Mouse (Mus musculus) forebrain, embryonic 15.5 days (tissue): ENCODE data around the gene Ppib. TPM values are rescaled to one million over a fixed set of nuclear protein-coding genes. Genes with fewer than 3 reads are reported as not detected.

Experiments
- ATAC-seq: fragments of 200-750 bp; cut with Nextera tagmentation; replicated peaks from 2 replicates; pipeline ENCODE4 v1.8.0; 2017; ENCODE audit warnings: mild to moderate bottlenecking, moderate TSS enrichment, moderate library complexity
- H3K27ac ChIP-seq: fragments of 300-500 bp; sonication (generic); replicated peaks from 2 replicates; pipeline ENCODE4 v1.5.1; 2015; ENCODE audit warnings: mild to moderate bottlenecking, inconsistent platforms
- H3K27me3 ChIP-seq: fragments of 300-500 bp; sonication (generic); 2 replicates; pipeline ENCODE4 v1.6.1; 2015; ENCODE audit warnings: inconsistent platforms
- H3K36me3 ChIP-seq: fragments of 300-500 bp; sonication (generic); 2 replicates; pipeline ENCODE4 v1.6.1; 2015; ENCODE audit warnings: mild to moderate bottlenecking, inconsistent platforms
- H3K4me1 ChIP-seq: fragments of 300-500 bp; sonication (generic); 2 replicates; pipeline ENCODE4 v1.6.1; 2015; ENCODE audit warnings: inconsistent platforms
- H3K4me2 ChIP-seq: fragments of 300-500 bp; sonication (generic); replicated peaks from 2 replicates; pipeline ENCODE4 v1.6.1; 2015; ENCODE audit warnings: mild to moderate bottlenecking, inconsistent platforms
- H3K4me3 ChIP-seq: fragments of 300-500 bp; sonication (generic); 2 replicates; pipeline ENCODE4 v1.5.1; 2015; ENCODE audit warnings: mild to moderate bottlenecking, inconsistent platforms
- H3K9ac ChIP-seq: fragments of 300-500 bp; sonication (generic); replicated peaks from 2 replicates; pipeline ENCODE4 v1.6.1; 2015; ENCODE audit warnings: mild to moderate bottlenecking, inconsistent platforms
- H3K9me3 ChIP-seq: fragments of 300-500 bp; sonication (generic); 2 replicates; pipeline ENCODE4 v1.6.1; 2016; ENCODE audit warnings: inconsistent platforms
- WGBS: fragments of 180-500 bp; shearing (Covaris S2); methylation state at CpG from one replicate; pipeline ENCODE4 v1.1.7; 2015; ENCODE audit warnings: mixed read lengths; 5-methylcytosine and 5-hydroxymethylcytosine counted together
- polyA plus RNA-seq: library from polyadenylated mRNA; unstranded; fragments of >200 nt; fragmentation: Nextera tagmentation; extraction: Ambion mirVana; gene quantifications from 2 replicates; pipeline ENCODE4 v1.2.1, GENCODE M21; 2015

Ppib gene
- polyA plus RNA-seq, 1 experiment from 2014 or later: 327 TPM

- Histone ChIP-seq H3K36me3 (peaks cover 27% of the 10 kb centered on the region), H3K9me3 (no peaks in the 10 kb centered on the region), H3K4me3 (peak overlapping the region; percentile 98), H3K4me2 (peak overlapping the region; percentile 77), H3K27me3 (no peaks in the 10 kb centered on the region), H3K27ac (peak overlapping the region; percentile 89), H3K4me1 (peaks cover 34% of the 10 kb centered on the region), H3K9ac (peak overlapping the region; percentile 96)
- 0% methylated on average over 20 of the region's 20 CpGs for WGBS
- peak; percentile 64 for ATAC-seq
These were observed 256 bp downstream of the Ppib start for GRCm38 (mm10) chr9:66060308-66060647.

GRCm38 (mm10) chr9:66060986-66061385 is 964 bp downstream of the Ppib start:
- Histone ChIP-seq H3K9me3 (no peaks in the 10 kb centered on the region), H3K4me2 (peak overlapping the region; percentile 77), H3K4me1 (peaks cover 34% of the 10 kb centered on the region), H3K9ac (peak overlapping the region; percentile 96), H3K27ac (peak overlapping the region; percentile 89), H3K27me3 (no peaks in the 10 kb centered on the region), H3K36me3 (peaks cover 34% of the 10 kb centered on the region), H3K4me3 (peak overlapping the region; percentile 98)
- ATAC-seq: no peak
- WGBS: 20% methylated on average over 4 of the region's 4 CpGs

DNA sequence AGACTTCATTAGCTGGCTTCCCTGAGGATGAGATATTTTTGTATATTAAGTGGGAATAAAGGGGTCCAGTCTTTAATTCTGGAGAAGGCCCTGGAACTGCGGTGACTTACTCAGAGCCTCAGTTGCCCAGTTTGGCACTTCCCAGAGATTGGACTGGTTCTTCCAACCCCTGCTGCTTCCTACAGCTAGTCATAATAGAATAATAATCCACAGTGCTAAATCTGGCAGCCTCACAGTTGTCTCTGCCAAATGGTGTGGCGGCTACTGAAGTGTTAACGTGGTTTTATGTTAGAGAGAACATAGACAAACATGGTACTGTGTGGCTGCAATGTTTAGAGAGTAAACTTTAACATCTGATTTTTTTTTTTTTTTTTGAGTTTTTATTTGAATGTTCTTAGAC is 1.6 kb downstream of the Ppib start:
- 0 out of 2 replicates have a peak overlapping the region, but pooled peaks have one; percentile 96 for H3K9ac ChIP-seq
- no peaks in the 10 kb centered on the region for H3K9me3 ChIP-seq
- H3K36me3 ChIP-seq: peaks cover 40% of the 10 kb centered on the region
- no peak for ATAC-seq
- peaks cover 34% of the 10 kb centered on the region for H3K4me1 ChIP-seq
- H3K4me2 ChIP-seq: peak overlapping the region; percentile 77
- peak overlapping the region; percentile 89 for H3K27ac ChIP-seq
- peak overlapping the region; percentile 98; the same call in 1 of the 2 replicates for H3K4me3 ChIP-seq
- H3K27me3 ChIP-seq: no peaks in the 10 kb centered on the region
- 61% methylated on average over 3 of the region's 3 CpGs for WGBS

GRCm38 (mm10) chr9:66063446-66063845 is 3.4 kb downstream of the Ppib start:
- H3K36me3 ChIP-seq: peaks cover 47% of the 10 kb centered on the region
- ATAC-seq: no peak
- 93% methylated on average over 3 of the region's 3 CpGs for whole genome bisulfite sequencing

GRCm38 (mm10) chr9:66064316-66064715 is 4.3 kb downstream of the Ppib start:
- Histone ChIP-seq H3K4me1 (peaks cover 39% of the 10 kb centered on the region), H3K27ac (no peak overlapping the region), H3K36me3 (peaks cover 47% of the 10 kb centered on the region), H3K4me2 (no peak overlapping the region), H3K9me3 (no peaks in the 10 kb centered on the region), H3K27me3 (0 out of 2 replicates have a peak, but pooled peaks cover 13% of the 10 kb centered on the region), H3K9ac (no peak overlapping the region), H3K4me3 (no peak overlapping the region)
- WGBS: 94% methylated on average over 11 of the region's 11 CpGs
- ATAC-seq: no peak

More at GRCm38 (mm10) chr9:66063446-66063845, 3.4 kb downstream of the Ppib start:
- Histone ChIP-seq H3K4me1 (peaks cover 36% of the 10 kb centered on the region), H3K9me3 (no peaks in the 10 kb centered on the region), H3K27me3 (0 out of 2 replicates have a peak, but pooled peaks cover 8% of the 10 kb centered on the region), H3K4me2 (no peak overlapping the region), H3K4me3 (no peak overlapping the region), H3K9ac (no peak overlapping the region), H3K27ac (no peak overlapping the region)

DNA sequence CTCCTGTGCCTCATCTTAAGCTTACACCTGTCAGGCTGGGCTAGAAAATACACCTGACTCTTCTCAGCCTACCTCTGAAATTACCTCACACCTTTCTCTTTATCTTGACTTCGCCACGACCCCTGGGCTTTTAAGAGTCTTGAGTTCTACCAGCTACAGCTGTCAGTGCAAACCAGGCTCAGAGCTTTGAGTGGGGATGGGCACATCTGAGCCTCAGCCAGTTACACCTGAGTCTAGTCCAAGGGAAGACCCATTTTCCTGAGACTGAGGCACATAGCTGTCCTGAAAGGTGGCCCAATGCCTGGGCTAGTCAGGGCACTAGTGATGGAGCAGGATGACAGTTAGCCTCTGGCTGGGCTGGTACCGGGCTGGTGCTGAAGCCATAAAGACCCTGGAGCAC is 6.8 kb downstream of the Ppib start:
- Histone ChIP-seq H3K4me3 (no peak overlapping the region), H3K4me2 (no peak overlapping the region), H3K27me3 (0 out of 2 replicates have a peak, but pooled peaks cover 13% of the 10 kb centered on the region), H3K9ac (no peak overlapping the region), H3K27ac (no peak overlapping the region), H3K4me1 (peaks cover 25% of the 10 kb centered on the region), H3K9me3 (no peaks in the 10 kb centered on the region), H3K36me3 (peaks cover 47% of the 10 kb centered on the region)
- 96% methylated on average over 3 of the region's 3 CpGs for WGBS
- ATAC-seq: no peak

DNA sequence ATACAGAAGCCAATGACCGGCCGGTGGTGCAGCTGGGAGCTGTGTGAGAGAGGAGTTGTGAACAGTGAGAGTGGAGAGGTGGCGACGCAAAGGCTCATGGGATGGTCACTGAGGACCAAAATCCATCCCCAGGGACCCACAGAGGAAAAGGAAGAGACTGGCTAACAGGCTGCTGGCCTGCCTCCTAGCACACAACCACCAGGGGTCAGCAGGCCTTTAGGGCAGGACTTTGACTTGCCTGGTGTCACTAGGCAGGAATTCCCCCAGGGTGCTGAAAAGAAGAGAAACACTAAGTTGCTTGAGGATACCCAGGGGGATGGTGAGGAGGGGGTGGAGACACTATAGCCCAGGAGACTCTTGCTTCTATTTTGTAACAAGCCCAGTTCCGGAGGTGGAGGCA is 7.5 kb downstream of the Ppib start:
- Histone ChIP-seq H3K27me3 (0 out of 2 replicates have a peak, but pooled peaks cover 13% of the 10 kb centered on the region), H3K27ac (no peak overlapping the region), H3K4me1 (peaks cover 17% of the 10 kb centered on the region), H3K4me2 (no peak overlapping the region), H3K9ac (no peak overlapping the region), H3K4me3 (no peak overlapping the region), H3K9me3 (no peaks in the 10 kb centered on the region), H3K36me3 (peaks cover 44% of the 10 kb centered on the region)
- ATAC-seq: no peak
- 29% methylated on average over 5 of the region's 5 CpGs for whole genome bisulfite sequencing

DNA sequence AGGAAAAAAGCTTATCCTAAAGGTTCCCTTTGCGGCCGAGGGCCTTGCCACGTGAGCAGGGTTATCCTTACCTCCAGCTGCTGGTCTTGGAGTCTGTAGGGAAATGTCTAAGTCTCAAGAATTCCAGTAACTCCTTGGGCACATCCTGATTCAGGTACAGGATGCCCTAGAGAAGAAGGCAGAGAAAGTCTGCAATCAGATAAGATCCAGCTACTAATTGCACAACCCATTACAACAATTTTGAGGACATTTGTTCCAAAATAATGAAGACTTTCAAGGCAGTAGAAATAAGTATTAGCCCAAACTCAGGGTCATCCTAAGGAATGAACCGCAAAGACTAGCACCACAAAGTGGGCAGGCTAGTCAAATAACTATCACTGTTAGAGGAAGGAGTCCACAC is 8.0 kb downstream of the Ppib start:
- peaks cover 38% of the 10 kb centered on the region for H3K36me3 ChIP-seq
- 54% methylated on average over 4 of the region's 4 CpGs for WGBS

DNA sequence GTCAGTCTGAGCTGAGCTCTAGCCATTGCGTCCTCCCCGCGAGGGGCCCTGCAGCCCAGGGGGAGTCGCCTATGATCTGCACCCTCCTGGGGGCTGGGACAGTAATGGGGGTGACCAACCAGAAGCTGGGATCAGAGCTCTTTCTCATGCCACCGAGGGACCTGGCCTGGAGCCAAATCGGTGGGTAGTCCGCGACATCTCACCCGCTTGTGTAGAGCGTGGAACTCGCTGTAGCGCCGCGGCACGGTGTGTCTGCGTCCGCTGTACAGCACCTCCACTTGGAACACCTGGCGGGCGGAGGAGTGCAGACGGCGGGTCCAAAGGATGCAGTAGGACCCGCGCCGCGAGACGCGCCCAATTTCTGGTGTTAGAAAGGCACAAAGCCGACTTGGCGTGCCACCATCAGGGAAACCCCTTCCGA is 9.0 kb downstream of the Ppib start:
- no peaks in the 10 kb centered on the region for H3K9me3 ChIP-seq
- peak overlapping the region; percentile 95 for H3K4me2 ChIP-seq
- H3K27ac ChIP-seq: no peak overlapping the region
- peaks cover 29% of the 10 kb centered on the region for H3K36me3 ChIP-seq
- ATAC-seq: peak; percentile 66
- H3K4me1 ChIP-seq: peaks cover 14% of the 10 kb centered on the region
- peak overlapping the region; percentile 60 for H3K9ac ChIP-seq
- 0 out of 2 replicates have a peak, but pooled peaks cover 13% of the 10 kb centered on the region for H3K27me3 ChIP-seq
- peak overlapping the region; percentile 55 for H3K4me3 ChIP-seq
- 2% methylated on average over 30 of the region's 30 CpGs for WGBS

More for the DNA sequence above, 8.0 kb downstream of the Ppib start:
- no peak for ATAC-seq
- no peak overlapping the region for H3K4me2 ChIP-seq
- H3K27ac ChIP-seq: no peak overlapping the region
- 0 out of 2 replicates have a peak, but pooled peaks cover 13% of the 10 kb centered on the region for H3K27me3 ChIP-seq
- no peak overlapping the region for H3K9ac ChIP-seq
- H3K9me3 ChIP-seq: no peaks in the 10 kb centered on the region
- peaks cover 14% of the 10 kb centered on the region for H3K4me1 ChIP-seq
- H3K4me3 ChIP-seq: no peak overlapping the region

DNA sequence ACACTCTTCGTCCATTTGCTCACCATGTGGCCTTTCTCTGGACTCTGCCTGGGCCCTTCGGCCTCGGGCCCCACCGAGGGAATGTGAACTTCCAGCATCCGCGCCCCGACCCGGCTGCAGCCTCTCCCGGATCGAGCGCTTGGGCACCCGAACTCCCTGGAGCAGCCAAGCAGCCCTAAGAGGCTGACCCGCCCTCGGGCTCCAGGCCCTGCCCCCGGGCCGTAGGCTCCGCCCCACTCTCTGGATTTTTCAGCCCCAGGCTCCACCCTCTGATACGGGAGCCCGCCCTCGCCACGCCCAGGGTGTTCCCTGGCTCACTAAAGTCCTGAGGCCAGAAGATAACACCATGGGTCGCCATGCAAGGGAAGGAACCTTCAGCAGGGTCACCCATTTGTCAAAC is 9.6 kb downstream of the Ppib start, which contains the start of gene Snx22:
Gene Snx22 (minus strand): TSS at position 137 of the 400 bp plus-strand sequence.
- under 1% methylated on average over 22 of the region's 22 CpGs for WGBS
- Histone ChIP-seq H3K9ac (peak within 1 kb of the TSS; percentile 60), H3K4me1 (peaks cover 14% of the 10 kb centered on the region), H3K27me3 (0 out of 2 replicates have a peak, but pooled peaks cover 13% of the 10 kb centered on the region), H3K36me3 (peaks cover 23% of the 10 kb centered on the region), H3K4me3 (peak within 1 kb of the TSS; percentile 55), H3K9me3 (0 out of 2 replicates have a peak, but pooled peaks cover 3% of the 10 kb centered on the region), H3K4me2 (peak within 1 kb of the TSS; percentile 95), H3K27ac (no peak within 1 kb of the TSS)
- peak; percentile 78 for ATAC-seq

- H3K9me3 ChIP-seq: 0 out of 2 replicates have a peak, but pooled peaks cover 3% of the 10 kb centered on the region
- H3K27me3 ChIP-seq: 0 out of 2 replicates have a peak, but pooled peaks cover 13% of the 10 kb centered on the region
- H3K9ac ChIP-seq: no peak overlapping the region
- H3K36me3 ChIP-seq: peaks cover 21% of the 10 kb centered on the region
- H3K4me1 ChIP-seq: peaks cover 14% of the 10 kb centered on the region
- H3K4me3 ChIP-seq: no peak overlapping the region
- no peak for ATAC-seq
- H3K4me2 ChIP-seq: no peak overlapping the region
- WGBS: 87% methylated on average over 5 of the region's 5 CpGs
- H3K27ac ChIP-seq: no peak overlapping the region
These were observed 10.1 kb downstream of the Ppib start for GRCm38 (mm10) chr9:66070151-66070550.

GRCm38 (mm10) chr9:66072754-66073153 is 12.7 kb downstream of the Ppib start:
- 0 out of 2 replicates have a peak, but pooled peaks cover 10% of the 10 kb centered on the region for H3K27me3 ChIP-seq
- 0 out of 2 replicates have a peak, but pooled peaks cover 3% of the 10 kb centered on the region for H3K9me3 ChIP-seq
- no peak overlapping the region for H3K4me3 ChIP-seq
- no peak overlapping the region for H3K9ac ChIP-seq
- ATAC-seq: no peak
- H3K36me3 ChIP-seq: no peaks in the 10 kb centered on the region
- H3K4me1 ChIP-seq: peaks cover 14% of the 10 kb centered on the region
- H3K4me2 ChIP-seq: no peak overlapping the region
- WGBS: 91% methylated on average over 7 of the region's 7 CpGs
- no peak overlapping the region for H3K27ac ChIP-seq
